Mouse (Mus musculus) c-Kit-positive CD71-positive TER-119-negative erythroid progenitor cells, embryonic 14.5 days (primary cell): ENCODE data around the gene Marcks.
"Not testable (repeated sequence)": the region's sequence is repeated elsewhere in the genome, so short reads cannot be mapped to it uniquely, and the experiment has no call there.

ENCODE experiments used
- DNase-seq: peaks from one replicate; pipeline ENCODE4 v3.0.0-alpha.2; 2013; ENCODE audit warnings: low read depth

Gene Marcks

DNA sequence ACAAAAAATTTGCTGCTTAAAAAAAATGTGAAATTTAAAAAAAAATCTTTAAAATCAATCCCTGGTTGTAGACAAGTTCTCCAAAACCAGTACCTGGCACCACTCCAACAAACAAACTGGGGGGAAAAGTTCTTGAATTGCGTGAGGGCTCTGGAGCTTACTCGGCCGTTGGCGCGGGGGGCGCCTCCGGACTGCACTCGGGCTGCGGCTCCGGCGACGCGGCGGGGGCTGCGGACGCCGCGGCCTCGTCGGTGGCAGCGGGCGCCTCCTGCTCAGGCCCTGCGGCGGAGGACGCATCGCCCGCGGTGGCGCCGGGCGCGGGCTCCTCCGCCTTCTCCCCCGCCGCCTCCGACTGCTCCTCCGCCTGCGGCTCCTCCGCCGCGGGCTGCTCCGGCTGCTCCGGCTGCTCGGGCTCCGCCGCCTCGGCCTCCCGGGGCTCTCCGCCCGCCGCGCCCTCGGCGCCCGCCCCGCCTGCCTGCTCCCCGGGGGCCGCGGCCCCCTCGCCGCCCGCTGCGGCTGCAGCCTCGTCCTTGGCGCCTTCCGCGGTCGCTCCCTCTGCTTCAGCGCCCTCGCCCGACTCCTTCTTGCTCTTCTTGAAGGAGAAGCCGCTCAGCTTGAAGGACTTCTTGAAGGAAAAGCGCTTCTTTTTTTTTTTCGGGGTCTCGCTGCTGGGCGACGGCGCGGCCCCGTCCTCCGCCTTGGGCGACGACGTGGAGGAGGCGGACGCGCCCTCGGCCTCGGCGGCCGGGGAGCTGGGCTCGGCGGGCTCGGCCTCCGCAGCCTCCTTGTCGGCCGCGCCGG is 2.6 kb downstream of the Marcks start:
- peak; percentile 21 for DNase-seq

- DNase-seq = no peak
Observed at GRCm38 (mm10) chr10:37133876-37134708, 4.6 kb downstream of the Marcks start.

DNA sequence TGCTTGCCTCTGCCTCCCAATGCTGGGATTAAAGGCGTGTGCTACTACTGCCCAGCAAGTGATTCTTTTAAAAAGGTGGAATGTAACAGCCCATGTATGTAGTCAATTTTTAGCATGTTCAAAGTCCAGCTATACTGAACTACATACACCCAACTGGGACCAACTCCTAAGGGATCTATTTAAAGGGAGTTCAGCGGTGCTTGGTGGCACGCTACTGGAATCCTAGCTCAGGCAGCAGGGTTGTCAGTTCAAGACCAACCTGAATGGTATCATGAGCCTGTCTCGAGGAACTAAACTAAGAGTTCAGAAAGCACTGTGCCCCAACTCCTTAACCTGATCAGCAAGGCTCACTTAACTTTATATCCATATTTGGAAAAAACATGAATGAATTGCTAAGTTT is 6.0 kb downstream of the Marcks start:
- no peak for DNase-seq

GRCm38 (mm10) chr10:37129652-37130051 is 9.1 kb downstream of the Marcks start:
- DNase-seq = no peak

- DNase-seq = no peak
Observed at GRCm38 (mm10) chr10:37115329-37115728, 23.4 kb downstream of the Marcks start.

- DNase-seq = no peak
Observed at GRCm38 (mm10) chr10:37112812-37113211, 25.9 kb downstream of the Marcks start.

GRCm38 (mm10) chr10:37112362-37112761 is 26.4 kb downstream of the Marcks start:
- no peak for DNase-seq

- no peak for DNase-seq
Observed at GRCm38 (mm10) chr10:37111432-37111831, 27.3 kb downstream of the Marcks start.

- DNase-seq = no peak
Observed at GRCm38 (mm10) chr10:37106871-37107627, 31.7 kb downstream of the Marcks start.

- no peak for DNase-seq
Observed at GRCm38 (mm10) chr10:37106303-37106702, 32.4 kb downstream of the Marcks start.

GRCm38 (mm10) chr10:37102227-37103080 is 36.3 kb downstream of the Marcks start:
- no peak for DNase-seq

- DNase-seq = no peak
Observed at GRCm38 (mm10) chr10:37101733-37102132, 37.0 kb downstream of the Marcks start.

GRCm38 (mm10) chr10:37096529-37096928 is 42.2 kb downstream of the Marcks start:
- DNase-seq = no peak

DNA sequence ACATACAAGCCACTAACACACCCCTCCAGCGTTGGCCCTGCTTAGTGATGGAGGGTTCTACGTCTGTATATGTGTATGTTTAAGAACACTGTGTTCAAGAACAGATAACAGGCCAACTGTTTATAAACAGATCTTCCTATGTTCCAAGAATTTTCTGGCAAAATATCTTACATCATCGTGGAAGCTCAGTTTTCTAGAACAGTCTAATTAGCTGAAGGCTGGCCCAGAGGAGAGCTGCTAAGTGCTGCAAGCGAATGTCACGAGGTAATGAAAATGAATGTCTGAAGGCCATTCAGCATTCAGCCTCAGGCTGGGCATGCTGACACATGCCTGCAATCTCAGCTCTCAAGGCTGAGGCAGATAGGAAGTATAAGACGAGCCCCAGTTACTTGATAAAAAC is 42.9 kb downstream of the Marcks start:
- DNase-seq = no peak

DNA sequence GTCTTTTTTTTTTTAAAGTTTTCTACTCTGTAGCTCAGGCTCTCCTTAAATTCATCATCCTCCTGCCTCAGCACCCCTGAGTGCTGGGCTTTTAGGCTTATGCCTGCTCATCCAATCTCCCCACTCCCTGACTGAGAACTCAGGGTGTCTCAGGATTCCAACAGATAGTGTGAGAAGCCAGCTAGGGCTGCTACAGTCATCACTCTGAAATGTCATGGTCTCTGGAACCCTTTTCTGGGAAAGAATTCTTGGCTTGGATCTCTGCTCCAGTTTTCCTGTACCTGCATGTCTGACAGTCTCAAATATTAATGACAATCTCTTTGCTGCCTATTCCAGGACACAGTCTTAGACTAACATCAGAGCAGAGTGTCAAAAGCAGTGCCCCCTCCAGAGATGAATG is 45.4 kb downstream of the Marcks start:
- no peak for DNase-seq

DNA sequence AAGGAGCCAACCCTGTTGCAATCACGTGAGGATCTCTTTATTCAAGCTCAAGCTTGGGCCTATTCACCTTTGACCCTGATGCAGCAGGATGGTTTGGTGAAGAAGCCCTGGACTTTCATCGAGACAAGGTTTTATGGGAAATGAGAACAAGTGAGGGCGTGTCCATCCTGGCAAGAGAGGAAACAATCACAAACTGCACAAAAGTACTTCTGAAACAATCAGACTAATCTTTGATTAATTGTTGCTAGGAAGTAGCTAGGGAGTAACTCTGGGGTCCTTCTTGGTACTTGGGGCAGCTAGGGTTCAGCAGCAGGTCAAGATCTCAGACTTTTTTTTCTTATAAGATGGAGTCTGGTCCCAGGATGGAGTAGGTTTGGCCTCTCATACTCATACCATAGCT is 48.3 kb downstream of the Marcks start:
- no peak for DNase-seq

- not testable (repeated sequence) for DNase-seq
Observed at GRCm38 (mm10) chr10:37084071-37084470, 54.6 kb downstream of the Marcks start.
